Mouse (Mus musculus) Patski (cell line): ENCODE data around the gene Mpv17l2. TPM values are rescaled to one million over a fixed set of nuclear protein-coding genes. Genes with fewer than 3 reads are reported as not detected.

Source experiments
- ATAC-seq: fragments of 100-300 bp; one replicate; pipeline ENCODE4 v1.8.0; 2021
- CTCF ChIA-PET: fragments of 350-600 bp; sonication (Branson Sonifier 250); formaldehyde crosslinking; loops from one replicate; lab custom pipeline; 2022; ENCODE audit warnings: inconsistent platforms; lab: Charles Lee
- POLR2A ChIA-PET: fragments of 350-600 bp; sonication (Branson Sonifier 250); formaldehyde crosslinking; loops from one replicate; lab custom pipeline; 2022; ENCODE audit warnings: antibody characterized with exemption, inconsistent platforms; lab: Charles Lee
- DNase-seq: peaks from one replicate; pipeline ENCODE4 v3.0.0-alpha.2; 2011; ENCODE audit warnings: low read depth, low spot score
- H3K27me3 ChIP-seq: fragments of 371-371 bp; one replicate; pipeline ENCODE4 v1.5.1; 2021
- CTCF ChIP-seq: fragments of 100-300 bp; IDR thresholded peaks from one replicate; pipeline ENCODE4 v1.5.1; 2021
- in situ Hi-C: fragments of 300-500 bp; cut with MboI; formaldehyde crosslinking; loops from 3 replicates; pipeline ENCODE4 v1.11.1; 2018; ENCODE audit warnings: low pct_unique_long_range_greater_than_20kb, mixed read lengths
- polyA plus RNA-seq: library from polyadenylated mRNA; unstranded; gene quantifications from one replicate; pipeline ENCODE4 v1.2.3, GENCODE M21; 2021

Mpv17l2 gene
- polyA plus RNA-seq, 1 experiment from 2014 or later = 85.2 TPM

GRCm38 (mm10) chr8:70745691-70746220 is 15.0 kb downstream of the Mpv17l2 start:
- TF ChIP-seq CTCF = no peak
- H3K27me3 ChIP-seq = no peaks in the 10 kb centered on the region
- CTCF ChIA-PET = no interaction called here
- ATAC-seq (no peak), DNase-seq (no peak)
- POLR2A ChIA-PET = no interaction called here
- in situ Hi-C loops = no loop called here

- no peaks in the 10 kb centered on the region for H3K27me3 ChIP-seq
- DNase-seq = no peak
- ATAC-seq = no peak
- POLR2A ChIA-PET = no interaction called here
- CTCF ChIA-PET = no interaction called here
- in situ Hi-C loops = no loop called here
- no peak for TF ChIP-seq CTCF
These were observed 15.9 kb downstream of the Mpv17l2 start for GRCm38 (mm10) chr8:70744806-70745205.

- DNase-seq (no peak), ATAC-seq (no peak)
- ChIA-PET CTCF (no interaction called here), POLR2A (interaction anchor here (1.1 kb wide), 1 partner anchor 12 kb away, joined by 3 read pairs; no protein-coding TSS in a partner anchor)
- no peak for TF ChIP-seq CTCF
- no peaks in the 10 kb centered on the region for H3K27me3 ChIP-seq
- in situ Hi-C loops = no loop called here
These were observed 16.8 kb downstream of the Mpv17l2 start for GRCm38 (mm10) chr8:70743656-70744590.

GRCm38 (mm10) chr8:70742981-70743655 is 17.6 kb downstream of the Mpv17l2 start:
- TF ChIP-seq CTCF = no peak
- no peak for ATAC-seq
- ChIA-PET CTCF (no interaction called here), POLR2A (interaction anchor here (1.1 kb wide), 1 partner anchor 11 kb away, joined by 3 read pairs; no protein-coding TSS in a partner anchor)
- no peak for DNase-seq
- no peaks in the 10 kb centered on the region for H3K27me3 ChIP-seq
- in situ Hi-C loops = no loop called here

GRCm38 (mm10) chr8:70742176-70742575 is 18.6 kb downstream of the Mpv17l2 start:
- ChIA-PET CTCF (no interaction called here), POLR2A (no interaction called here)
- DNase-seq (no peak), ATAC-seq (no peak)
- H3K27me3 ChIP-seq = no peaks in the 10 kb centered on the region
- no peak for TF ChIP-seq CTCF
- in situ Hi-C loops = no loop called here

GRCm38 (mm10) chr8:70741661-70742060 is 19.1 kb downstream of the Mpv17l2 start:
- H3K27me3 ChIP-seq = no peaks in the 10 kb centered on the region
- ChIA-PET CTCF (no interaction called here), POLR2A (no interaction called here)
- in situ Hi-C loops = no loop called here
- no peak for TF ChIP-seq CTCF
- DNase-seq (no peak), ATAC-seq (no peak)

GRCm38 (mm10) chr8:70738211-70738610 is 22.5 kb downstream of the Mpv17l2 start:
- CTCF ChIA-PET = no interaction called here
- ATAC-seq (no peak), DNase-seq (no peak)
- H3K27me3 ChIP-seq = no peaks in the 10 kb centered on the region
- TF ChIP-seq CTCF = no peak
- in situ Hi-C loops = no loop called here
- POLR2A ChIA-PET = interaction anchor here (0.6 kb wide), 1 partner anchor 10 kb away, joined by 3 read pairs; no protein-coding TSS in a partner anchor

- POLR2A ChIA-PET = no interaction called here
These were observed 23.0 kb downstream of the Mpv17l2 start for GRCm38 (mm10) chr8:70737705-70738104.

GRCm38 (mm10) chr8:70730956-70731355 is 29.8 kb downstream of the Mpv17l2 start:
- no peak for TF ChIP-seq CTCF
- ChIA-PET POLR2A (no interaction called here), CTCF (no interaction called here)
- ATAC-seq (peak; percentile 34), DNase-seq (no peak)
- no peaks in the 10 kb centered on the region for H3K27me3 ChIP-seq
- in situ Hi-C loops = no loop called here

More at GRCm38 (mm10) chr8:70737705-70738104, 23.0 kb downstream of the Mpv17l2 start:
- ATAC-seq (no peak), DNase-seq (no peak)
- no peaks in the 10 kb centered on the region for H3K27me3 ChIP-seq
- in situ Hi-C loops = no loop called here
- CTCF ChIA-PET = no interaction called here
- no peak for TF ChIP-seq CTCF

GRCm38 (mm10) chr8:70729808-70730475 is 30.8 kb downstream of the Mpv17l2 start:
- ATAC-seq (no peak), DNase-seq (no peak)
- ChIA-PET POLR2A (no interaction called here), CTCF (no interaction called here)
- TF ChIP-seq CTCF = no peak
- H3K27me3 ChIP-seq = no peaks in the 10 kb centered on the region
- in situ Hi-C loops = no loop called here
